Mouse (Mus musculus) liver, embryonic 14.5 days (tissue): ENCODE results near the gene Hoxa6. TPM values are rescaled to one million over a fixed set of nuclear protein-coding genes. Genes with fewer than 3 reads are reported as not detected.

Source experiments
- ATAC-seq: fragments of 200-750 bp; cut with Nextera tagmentation; 2 replicates; pipeline ENCODE4 v1.8.0; 2017; ENCODE audit warnings: moderate number of reproducible peaks, mild to moderate bottlenecking, moderate library complexity; ENCODE audit not compliant: insufficient read depth
- DNase-seq, 3 experiments: peaks; one replicate each; pipeline ENCODE4 v3.0.0-alpha.2; 2012 to 2013; ENCODE audit warnings: low read depth in 3 of 3, low spot score in 3 of 3
- H3K27ac ChIP-seq: fragments of 300-500 bp; sonication (generic); 2 replicates; pipeline ENCODE4 v1.5.1; 2014; ENCODE audit warnings: moderate library complexity, mild to moderate bottlenecking, control low read depth, inconsistent platforms
- H3K27me3 ChIP-seq: fragments of 300-500 bp; sonication (generic); 2 replicates; pipeline ENCODE4 v1.6.1; 2014; ENCODE audit warnings: mild to moderate bottlenecking, low read length, moderate library complexity; ENCODE audit not compliant: control insufficient read depth, insufficient read depth
- H3K36me3 ChIP-seq: fragments of 300-500 bp; sonication (generic); replicated peaks from 2 replicates; pipeline ENCODE4 v1.6.1; 2014; ENCODE audit warnings: low read depth; ENCODE audit not compliant: control insufficient read depth, insufficient read depth
- H3K4me1 ChIP-seq, 2 experiments: fragments of 200-500 bp in 1 of 2; fragments of 300-500 bp in 1 of 2; sonication (generic) in 1 of 2; replicated peaks; 2 replicates each; pipeline ENCODE4 v1.6.1; 2012 to 2014; ENCODE audit warnings: antibody characterized with exemption in 1 of 2, inconsistent platforms in 1 of 2, low read length in 1 of 2; ENCODE audit not compliant: control insufficient read depth in 2 of 2, insufficient read depth in 2 of 2
- H3K4me2 ChIP-seq: fragments of 300-500 bp; sonication (generic); 2 replicates; pipeline ENCODE4 v1.6.1; 2014; ENCODE audit warnings: low read depth, mild to moderate bottlenecking, control low read depth, moderate library complexity
- H3K4me3 ChIP-seq, 2 experiments: fragments of 200-500 bp in 1 of 2; fragments of 300-500 bp in 1 of 2; sonication (generic) in 1 of 2; 2 replicates each; pipeline ENCODE4 v1.5.1; 2012 to 2014; ENCODE audit warnings: low read depth in 2 of 2, low read length in 2 of 2, mild to moderate bottlenecking in 2 of 2, control low read depth in 1 of 2, inconsistent platforms in 1 of 2, moderate library complexity in 1 of 2; ENCODE audit not compliant: insufficient read depth in 1 of 2
- H3K9ac ChIP-seq: fragments of 300-500 bp; sonication (generic); replicated peaks from 2 replicates; pipeline ENCODE4 v1.6.1; 2014; ENCODE audit warnings: mild to moderate bottlenecking, control low read depth, moderate library complexity
- H3K9me3 ChIP-seq: fragments of 300-500 bp; sonication (generic); 2 replicates; pipeline ENCODE4 v1.6.1; 2016; ENCODE audit warnings: low read length, mixed read lengths; ENCODE audit not compliant: control insufficient read depth
- CTCF ChIP-seq: IDR thresholded peaks from 2 replicates; pipeline ENCODE4 v1.5.1; 2016; ENCODE audit warnings: antibody characterized with exemption, low read depth, control low read depth
- EP300 ChIP-seq: IDR thresholded peaks from 2 replicates; pipeline ENCODE4 v1.6.1; 2016; ENCODE audit warnings: antibody characterized with exemption, low read depth
- WGBS: fragments of 180-500 bp; shearing (Covaris S2); extraction: QIAGEN DNeasy Blood & Tissue Kit; methylation state at CpG from one replicate; pipeline ENCODE4 v1.1.7; 2014; ENCODE audit not compliant: insufficient replicate concordance; 5-methylcytosine and 5-hydroxymethylcytosine counted together
- polyA plus RNA-seq, 2 experiments: library from polyadenylated mRNA; depleted of rRNA in 1 of 2; stranded (reverse) in 1 of 2; unstranded in 1 of 2; fragments of >200 nt; fragmentation: Nextera tagmentation in 1 of 2; extraction: Ambion mirVana in 1 of 2; gene quantifications; 2 replicates each; pipeline versions ENCODE4 v1.2.1 to v1.2.3; 2012 to 2014

The Hoxa6 gene
- polyA plus RNA-seq, 2 experiments: not detected

DNA sequence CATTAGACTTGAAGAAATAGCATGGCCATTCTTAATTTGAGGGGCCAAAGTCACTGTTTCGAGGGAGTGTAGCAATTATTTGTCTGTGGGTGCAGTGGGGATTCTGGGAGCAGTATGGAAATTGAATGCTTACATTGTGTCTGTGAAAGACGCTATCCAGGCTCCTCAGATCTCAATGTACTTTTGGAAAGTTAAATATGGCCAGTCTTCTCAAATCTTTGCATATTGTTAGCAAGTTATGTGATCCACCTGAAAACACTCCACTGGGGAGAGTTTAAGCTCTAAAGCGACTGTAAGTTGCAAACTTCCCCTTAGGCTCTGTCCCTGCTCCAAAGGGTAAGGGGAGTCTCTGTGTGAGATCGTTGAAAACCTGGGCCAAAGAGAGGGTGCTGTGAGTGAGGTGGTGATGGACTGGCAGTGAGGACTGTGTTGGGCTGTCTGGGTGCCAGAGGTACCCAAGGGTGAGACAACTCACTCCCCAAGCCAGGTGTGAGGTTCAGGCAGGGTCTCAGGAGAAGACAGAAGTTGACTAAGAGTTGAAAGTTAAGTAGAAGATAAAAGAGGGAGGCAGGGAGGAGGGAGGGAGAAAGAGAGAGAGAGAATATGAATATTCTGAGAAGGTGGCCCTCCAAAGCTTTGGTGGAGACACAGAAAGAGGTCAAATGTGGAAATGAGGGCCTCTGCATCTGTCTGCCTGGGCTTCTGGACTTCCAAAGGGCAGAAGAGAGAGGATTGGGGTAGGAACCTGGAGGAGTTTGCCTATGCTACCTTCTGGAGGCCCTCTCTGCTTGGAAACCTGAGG, 1.4 kb downstream of the Hoxa6 start:
- Histone ChIP-seq H3K9ac (no peak overlapping the region), H3K9me3 (no peaks in the 10 kb centered on the region), H3K4me2 (no peak overlapping the region), H3K27me3 (peaks cover 97% of the 10 kb centered on the region), H3K36me3 (no peaks in the 10 kb centered on the region), H3K4me3 (no peak overlapping the region), H3K27ac (no peak overlapping the region), H3K4me1 (no peaks in the 10 kb centered on the region)
- ATAC-seq (no peak), DNase-seq (no peak)
- TF ChIP-seq EP300 (no peak), CTCF (no peak)
- 18% methylated on average over 4 of the region's 4 CpGs for WGBS

DNA sequence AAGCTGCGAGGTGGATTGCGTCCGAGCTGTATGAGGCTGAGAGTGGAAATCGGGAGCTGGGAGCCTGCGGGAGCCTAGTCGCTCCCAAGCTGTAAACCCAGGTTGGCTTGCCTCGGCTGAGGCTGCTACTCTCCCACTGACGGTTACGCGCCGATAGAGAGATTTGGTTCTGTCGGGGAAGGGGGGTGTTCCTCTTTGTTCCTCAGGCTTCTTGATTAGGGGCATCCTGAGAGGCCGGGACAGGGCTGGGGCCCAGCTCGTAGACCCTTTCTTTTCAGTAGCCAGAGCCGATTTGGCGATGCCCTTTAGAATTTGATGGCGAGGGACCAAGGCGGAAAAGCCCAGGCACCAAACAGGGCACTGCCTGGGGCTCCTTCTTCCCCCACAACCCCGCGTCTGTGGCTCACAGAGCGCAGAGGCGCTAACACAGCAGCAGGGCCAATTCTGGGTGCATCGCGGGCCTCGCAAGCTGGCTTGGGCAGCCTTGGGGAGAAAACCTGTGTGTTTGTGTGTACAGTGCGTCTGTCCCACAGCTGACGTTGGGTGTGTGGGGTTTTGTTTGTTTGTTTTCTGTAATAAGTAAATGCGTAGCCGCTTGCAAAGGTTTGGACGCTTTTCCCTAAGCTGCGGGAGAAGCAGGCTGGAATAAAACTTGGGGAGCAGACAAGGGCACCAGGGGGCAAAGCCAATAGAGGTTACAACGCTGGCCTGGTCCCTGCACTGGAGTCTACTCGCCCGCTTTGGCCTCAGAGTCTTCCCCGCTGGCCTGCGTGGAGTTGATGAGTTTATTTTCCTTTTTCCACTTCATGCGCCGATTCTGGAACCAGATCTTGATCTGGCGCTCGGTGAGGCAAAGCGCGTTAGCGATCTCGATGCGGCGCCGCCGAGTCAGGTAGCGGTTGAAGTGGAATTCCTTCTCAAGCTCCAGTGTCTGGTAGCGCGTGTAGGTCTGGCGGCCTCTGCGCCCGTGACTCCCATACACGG, 2.6 kb downstream of the Hoxa6 start:
- Histone ChIP-seq H3K27ac (no peak overlapping the region), H3K36me3 (no peaks in the 10 kb centered on the region), H3K4me3 (no peak overlapping the region), H3K4me2 (no peak overlapping the region), H3K4me1 (no peaks in the 10 kb centered on the region), H3K9ac (no peak overlapping the region), H3K27me3 (peaks cover 96% of the 10 kb centered on the region), H3K9me3 (no peaks in the 10 kb centered on the region)
- ATAC-seq (no peak), DNase-seq (no peak)
- no peak for TF ChIP-seq EP300
- no peak for TF ChIP-seq CTCF
- WGBS: 18% methylated on average over 55 of the region's 55 CpGs

DNA sequence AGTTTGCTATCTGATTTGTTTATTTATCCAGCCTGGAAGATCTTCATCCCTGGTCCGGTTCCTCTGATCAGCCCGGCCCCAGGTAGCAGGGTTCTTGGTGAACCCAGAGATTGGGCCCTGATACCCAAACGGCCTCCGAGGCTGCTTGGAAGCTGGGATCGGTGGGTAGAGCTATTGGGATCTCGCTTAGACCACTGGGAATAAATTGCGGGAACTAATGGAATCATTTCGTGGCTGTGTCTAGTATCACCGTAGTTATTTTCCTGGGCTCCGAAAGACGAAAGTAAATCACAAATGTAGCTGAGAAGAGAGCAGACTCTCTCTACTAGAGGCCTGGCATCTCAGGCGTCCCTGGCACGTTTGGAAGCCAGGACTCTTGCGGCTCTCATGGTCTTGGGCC, 3.3 kb downstream of the Hoxa6 start:
- Histone ChIP-seq H3K27ac (no peak overlapping the region), H3K4me1 (no peaks in the 10 kb centered on the region), H3K4me2 (no peak overlapping the region), H3K36me3 (no peaks in the 10 kb centered on the region), H3K9me3 (no peaks in the 10 kb centered on the region), H3K4me3 (no peak overlapping the region), H3K9ac (no peak overlapping the region), H3K27me3 (peaks cover 97% of the 10 kb centered on the region)
- no peak for ATAC-seq
- TF ChIP-seq EP300 (no peak), CTCF (no peak)
- 18% methylated on average over 14 of the region's 14 CpGs for WGBS
- no peak for DNase-seq

DNA sequence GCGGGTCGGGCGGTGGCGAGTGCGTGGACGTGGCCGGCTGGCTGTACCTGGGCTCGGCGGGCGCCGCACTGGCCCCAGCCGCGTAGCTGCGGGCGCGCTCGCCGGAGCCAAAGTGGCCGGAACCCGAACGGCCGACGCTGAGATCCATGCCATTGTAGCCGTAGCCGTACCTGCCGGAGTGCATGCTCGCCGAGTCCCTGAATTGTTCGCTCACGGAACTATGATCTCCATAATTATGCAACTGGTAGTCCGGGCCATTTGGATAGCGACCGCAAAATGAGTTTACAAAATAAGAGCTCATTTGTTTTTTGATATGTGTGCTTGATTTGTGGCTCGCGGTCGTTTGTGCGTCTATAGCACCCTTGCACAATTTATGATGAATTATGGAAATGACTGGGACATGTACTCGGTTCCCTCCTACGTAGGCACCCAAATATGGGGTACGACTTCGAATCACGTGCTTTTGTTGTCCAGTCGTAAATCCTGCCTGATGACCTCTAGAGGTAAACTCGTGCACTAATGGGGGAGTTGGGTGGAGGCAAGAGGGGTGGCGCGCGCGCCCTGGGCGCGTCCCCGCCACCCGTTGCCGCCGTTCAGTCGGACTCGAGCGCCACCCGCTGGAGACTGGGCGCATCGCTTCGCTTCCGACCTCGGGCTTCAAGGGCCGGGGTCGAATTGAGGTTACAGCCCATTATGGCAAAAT, 4.3 kb downstream of the Hoxa6 start, which contains the start of gene Hoxa5:
Gene Hoxa5 (minus strand): TSS at position 538 of the 703 bp plus-strand sequence.
- H3K4me2 ChIP-seq: peak within 1 kb of the TSS; percentile 43
- peaks cover 97% of the 10 kb centered on the region for H3K27me3 ChIP-seq
- ATAC-seq (no peak), DNase-seq (peak in 2 of 3 experiments; percentile 17 to 31)
- H3K36me3 ChIP-seq: no peaks in the 10 kb centered on the region
- no peak within 1 kb of the TSS for H3K27ac ChIP-seq
- TF ChIP-seq EP300 (no peak), CTCF (peak; percentile 67)
- under 1% methylated on average over 65 of the region's 65 CpGs for WGBS
- peak within 1 kb of the TSS; percentile 44 to 47 for H3K4me3 ChIP-seq
- no peaks in the 10 kb centered on the region for H3K9me3 ChIP-seq
- H3K4me1 ChIP-seq: no peaks in the 10 kb centered on the region
- no peak within 1 kb of the TSS; the same call in 1 of the 2 replicates for H3K9ac ChIP-seq
